Mouse (Mus musculus) MEL (cell line): ENCODE results near the gene Rgl1. TPM values are rescaled to one million over a fixed set of nuclear protein-coding genes. Genes with fewer than 3 reads are reported as not detected.

ENCODE experiments used
- DNase-seq: peaks from one replicate; pipeline ENCODE4 v3.0.0; 2011; ENCODE audit warnings: low read depth, low spot score
- H3K27ac ChIP-seq: 2 replicates; pipeline ENCODE4 v1.5.1; 2012; ENCODE audit warnings: low read depth, mild to moderate bottlenecking, control low read depth, low read length, moderate library complexity; ENCODE audit not compliant: control insufficient read depth
- H3K27me3 ChIP-seq, 2 experiments: fragments of 150-350 bp in 1 of 2; sonication (generic) in 1 of 2; 2 replicates each; pipeline ENCODE4 v1.6.1; 2012; ENCODE audit warnings: low read length in 2 of 2, mild to moderate bottlenecking in 2 of 2, improper control_type of control experiment in 1 of 2, moderate library complexity in 1 of 2; ENCODE audit not compliant: insufficient read depth in 2 of 2, control insufficient read depth in 1 of 2
- H3K36me3 ChIP-seq, 2 experiments: 2 replicates each; pipeline ENCODE4 v1.6.1; 2012 to 2014; ENCODE audit warnings: low read length in 2 of 2, improper control_type of control experiment in 1 of 2, inconsistent platforms in 1 of 2, mild to moderate bottlenecking in 1 of 2; ENCODE audit not compliant: insufficient read depth in 2 of 2, control insufficient read depth in 1 of 2
- H3K4me1 ChIP-seq, 2 experiments: fragments of 150-350 bp in 1 of 2; sonication (generic) in 1 of 2; 2 replicates each; pipeline ENCODE4 v1.6.1; 2012; ENCODE audit warnings: low read length in 2 of 2, improper control_type of control experiment in 1 of 2, mild to moderate bottlenecking in 1 of 2; ENCODE audit not compliant: insufficient read depth in 2 of 2, control insufficient read depth in 1 of 2
- H3K4me3 ChIP-seq, 2 experiments: fragments of 150-350 bp in 1 of 2; sonication (generic) in 1 of 2; 2 replicates each; pipeline ENCODE4 v1.5.1; 2012; ENCODE audit warnings: low read depth in 2 of 2, low read length in 2 of 2, mild to moderate bottlenecking in 2 of 2, moderate library complexity in 2 of 2, control low read depth in 1 of 2, improper control_type of control experiment in 1 of 2; ENCODE audit not compliant: control insufficient read depth in 1 of 2, insufficient read depth in 1 of 2
- H3K79me2 ChIP-seq: 2 replicates; pipeline ENCODE4 v1.6.1; 2012; ENCODE audit warnings: mild to moderate bottlenecking, low read length, moderate library complexity; ENCODE audit not compliant: control insufficient read depth, poor library complexity, insufficient read depth
- H3K9ac ChIP-seq: 2 replicates; pipeline ENCODE4 v1.6.1; 2012; ENCODE audit warnings: low read depth, mild to moderate bottlenecking, control low read depth, low read length, moderate library complexity; ENCODE audit not compliant: control insufficient read depth, poor library complexity, severe bottlenecking
- H3K9me3 ChIP-seq: fragments of 150-350 bp; sonication (generic); replicated peaks from 2 replicates; pipeline ENCODE4 v1.6.1; 2012; ENCODE audit warnings: mild to moderate bottlenecking, low read length, improper control_type of control experiment, moderate library complexity; ENCODE audit not compliant: insufficient read depth
- BHLHE40 ChIP-seq: IDR thresholded peaks from 2 replicates; pipeline ENCODE4 v1.6.1; 2012; ENCODE audit warnings: low read depth, mild to moderate bottlenecking, inconsistent platforms, low read length, improper control_type of control experiment, borderline replicate concordance
- CHD1 ChIP-seq: IDR thresholded peaks from 2 replicates; pipeline ENCODE4 v1.6.1; 2012; ENCODE audit warnings: low read depth, mild to moderate bottlenecking, inconsistent platforms, low read length, improper control_type of control experiment
- CHD2 ChIP-seq: IDR thresholded peaks from 2 replicates; pipeline ENCODE4 v1.6.1; 2011; ENCODE audit warnings: low read length, improper control_type of control experiment
- E2F4 ChIP-seq: IDR thresholded peaks from 2 replicates; pipeline ENCODE4 v1.6.1; 2011; ENCODE audit warnings: low read depth, low read length, improper control_type of control experiment, borderline replicate concordance
- ELF1 ChIP-seq: IDR thresholded peaks from 2 replicates; pipeline ENCODE4 v1.6.1; 2014; ENCODE audit warnings: low read depth, mild to moderate bottlenecking, inconsistent platforms, low read length, improper control_type of control experiment, moderate library complexity
- GABPA ChIP-seq: IDR thresholded peaks from 2 replicates; pipeline ENCODE4 v1.6.1; 2012; ENCODE audit warnings: low read depth, mild to moderate bottlenecking, inconsistent platforms, low read length, improper control_type of control experiment, moderate library complexity
- JUND ChIP-seq: IDR thresholded peaks from 2 replicates; pipeline ENCODE4 v1.6.1; 2011; ENCODE audit warnings: low read depth, mild to moderate bottlenecking, improper control_type of control experiment, low read length
- MAFK ChIP-seq: IDR thresholded peaks from 2 replicates; pipeline ENCODE4 v1.6.1; 2011; ENCODE audit warnings: low read depth, mild to moderate bottlenecking, low read length, improper control_type of control experiment, borderline replicate concordance
- MAX ChIP-seq: IDR thresholded peaks from 2 replicates; pipeline ENCODE4 v1.6.1; 2011; ENCODE audit warnings: low read length, improper control_type of control experiment
- MAZ ChIP-seq: IDR thresholded peaks from 2 replicates; pipeline ENCODE4 v1.6.1; 2012; ENCODE audit warnings: low read depth, mild to moderate bottlenecking, inconsistent platforms, low read length, improper control_type of control experiment
- MEF2A ChIP-seq: IDR thresholded peaks from 2 replicates; pipeline ENCODE4 v1.6.1; 2014; ENCODE audit warnings: low read depth, mild to moderate bottlenecking, inconsistent platforms, low read length, improper control_type of control experiment; ENCODE audit not compliant: poor library complexity, insufficient replicate concordance, severe bottlenecking; ENCODE audit errors: extremely low read depth
- MXI1 ChIP-seq: IDR thresholded peaks from 2 replicates; pipeline ENCODE4 v1.6.1; 2011; ENCODE audit warnings: mild to moderate bottlenecking, low read depth, low read length, improper control_type of control experiment
- MYB ChIP-seq: IDR thresholded peaks from 2 replicates; pipeline ENCODE4 v1.6.1; 2011; ENCODE audit warnings: mild to moderate bottlenecking, low read depth, low read length, improper control_type of control experiment
- MYC ChIP-seq: IDR thresholded peaks from 2 replicates; pipeline ENCODE4 v1.6.1; 2011; ENCODE audit warnings: low read depth, mild to moderate bottlenecking, low read length, improper control_type of control experiment, moderate library complexity
- NRF1 ChIP-seq: IDR thresholded peaks from 2 replicates; pipeline ENCODE4 v1.6.1; 2014; ENCODE audit warnings: low read depth, mild to moderate bottlenecking, inconsistent platforms, low read length, improper control_type of control experiment, moderate library complexity; ENCODE audit not compliant: poor library complexity, insufficient read depth, severe bottlenecking
- POLR2A ChIP-seq, 2 experiments: IDR thresholded peaks; 2 replicates each; pipeline ENCODE4 v1.6.1; 2011 to 2012; ENCODE audit warnings: low read length in 2 of 2, mild to moderate bottlenecking in 2 of 2, control low read depth in 1 of 2, improper control_type of control experiment in 1 of 2, low read depth in 1 of 2, moderate library complexity in 1 of 2; ENCODE audit not compliant: control insufficient read depth in 1 of 2, insufficient read depth in 1 of 2, poor library complexity in 1 of 2
- POLR2AphosphoS5 ChIP-seq: IDR thresholded peaks from 2 replicates; pipeline ENCODE4 v1.6.1; 2012; ENCODE audit warnings: low read depth, borderline replicate concordance, mild to moderate bottlenecking, inconsistent platforms, low read length, moderate library complexity, mixed read lengths
- RAD21 ChIP-seq: IDR thresholded peaks from 2 replicates; pipeline ENCODE4 v1.6.1; 2011; ENCODE audit warnings: mild to moderate bottlenecking, low read depth, low read length, improper control_type of control experiment
- SIN3A ChIP-seq: IDR thresholded peaks from 2 replicates; pipeline ENCODE4 v1.6.1; 2012; ENCODE audit warnings: low read length, improper control_type of control experiment, inconsistent platforms
- TAL1 ChIP-seq: IDR thresholded peaks from 2 replicates; pipeline ENCODE4 v1.6.1; 2012; ENCODE audit warnings: mild to moderate bottlenecking, inconsistent platforms, low read length, moderate library complexity, mixed read lengths
- TCF12 ChIP-seq: IDR thresholded peaks from 2 replicates; pipeline ENCODE4 v1.6.1; 2014; ENCODE audit warnings: low read depth, mild to moderate bottlenecking, inconsistent platforms, low read length, improper control_type of control experiment, moderate library complexity
- USF1 ChIP-seq: IDR thresholded peaks from 2 replicates; pipeline ENCODE4 v1.6.1; 2014; ENCODE audit warnings: low read depth, mild to moderate bottlenecking, inconsistent platforms, low read length, improper control_type of control experiment, moderate library complexity
- USF2 ChIP-seq, 2 experiments: IDR thresholded peaks; 2 replicates each; pipeline ENCODE4 v1.6.1; 2011 to 2012; ENCODE audit warnings: improper control_type of control experiment in 2 of 2, low read length in 2 of 2, borderline replicate concordance in 1 of 2, inconsistent platforms in 1 of 2, low read depth in 1 of 2, mild to moderate bottlenecking in 1 of 2; ENCODE audit not compliant: insufficient read depth in 1 of 2
- ZC3H11A ChIP-seq: IDR thresholded peaks from 2 replicates; pipeline ENCODE4 v1.6.1; 2012; ENCODE audit warnings: low read depth, mild to moderate bottlenecking, inconsistent platforms, low read length, improper control_type of control experiment
- polyA plus RNA-seq, 2 experiments: library from polyadenylated mRNA; stranded (reverse) in 1 of 2; unstranded in 1 of 2; fragments of >175 nt in 1 of 2; fragments of >200 nt in 1 of 2; gene quantifications; 2 replicates each; pipeline versions ENCODE4 v1.2.1 to v1.2.4; 2012; ENCODE audit warnings: low replicate concordance in 2 of 2, low read depth in 1 of 2; ENCODE audit not compliant: insufficient read length in 2 of 2, insufficient read depth in 1 of 2, missing spikeins in 1 of 2
- total RNA-seq: library from RNA; depleted of rRNA; stranded (reverse); fragments of 300-350 nt; gene quantifications from 2 replicates; pipeline ENCODE4 v1.2.3, GENCODE M21; 2012

The Rgl1 gene
- total and polyA plus RNA-seq, 3 experiments, result 0.12 to 0.39 TPM; not detected in 1

DNA sequence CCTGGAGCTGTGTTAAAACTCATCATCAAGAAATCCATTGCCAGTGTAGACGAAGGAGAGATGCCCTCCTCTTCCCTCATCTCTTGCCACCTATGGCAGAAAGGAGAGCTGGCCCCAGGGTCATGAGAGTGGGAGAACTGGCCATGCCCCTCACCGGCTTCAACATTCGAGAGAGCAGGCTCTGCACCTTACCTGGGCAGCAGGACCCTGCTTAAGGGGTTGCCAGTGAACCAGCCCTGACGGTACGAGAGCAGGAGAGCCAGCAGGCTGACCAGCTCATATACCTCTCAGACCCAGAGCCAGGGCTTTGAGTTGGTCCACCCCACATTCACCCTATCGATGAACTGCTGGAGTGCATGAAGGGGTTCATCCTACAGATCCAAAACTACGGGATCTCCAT is 105.7 kb downstream of the Rgl1 start:
- H3K9me3 ChIP-seq, result no peaks in the 10 kb centered on the region
- H3K9ac ChIP-seq, result no peak overlapping the region
- no peak overlapping the region for H3K27ac ChIP-seq
- TF ChIP-seq CHD1 (no peak), POLR2AphosphoS5 (no peak), MAX (no peak), MYB (no peak), MEF2A (no peak), MXI1 (no peak), TAL1 (no peak), POLR2A (IDR thresholded peaks at IDR 0.05; ENCODE audit: control insufficient read depth in 1 of 2, insufficient read depth in 1 of 2, low read depth in 1 of 2, low read length in 2 of 2, poor library complexity in 1 of 2) (no peak), E2F4 (no peak), NRF1 (no peak), USF2 (IDR thresholded peaks at IDR 0.05; ENCODE audit: borderline replicate concordance in 1 of 2, insufficient read depth in 1 of 2, low read depth in 1 of 2, low read length in 2 of 2) (no peak), TCF12 (no peak), JUND (no peak), USF1 (no peak)
- no peaks in the 10 kb centered on the region for H3K4me1 ChIP-seq
- H3K27me3 ChIP-seq, result peaks cover 23 to 26% of the 10 kb centered on the region in 2 experiments
- no peaks in the 10 kb centered on the region for H3K79me2 ChIP-seq
- H3K4me3 ChIP-seq, result no peak overlapping the region
- DNase-seq, result no peak
- H3K36me3 ChIP-seq, result no peaks in the 10 kb centered on the region

- Histone ChIP-seq H3K4me1 (no peaks in the 10 kb centered on the region), H3K27ac (no peak overlapping the region)
Observed at GRCm38 (mm10) chr1:152659961-152660360, 106.2 kb downstream of the Rgl1 start.

More at GRCm38 (mm10) chr1:152659961-152660360, 106.2 kb downstream of the Rgl1 start:
- Histone ChIP-seq H3K79me2 (no peaks in the 10 kb centered on the region), H3K36me3 (no peaks in the 10 kb centered on the region), H3K9me3 (no peaks in the 10 kb centered on the region), H3K27me3 (peaks cover 23 to 30% of the 10 kb centered on the region in 2 experiments), H3K9ac (no peak overlapping the region), H3K4me3 (no peak overlapping the region)
- DNase-seq, result no peak
- TF ChIP-seq TAL1 (no peak), GABPA (no peak), MAFK (no peak), MAZ (no peak), CHD2 (no peak), POLR2AphosphoS5 (no peak), ZC3H11A (no peak), BHLHE40 (no peak), SIN3A (no peak), RAD21 (no peak), ELF1 (no peak), MYC (no peak), USF1 (no peak)
